ENCODE assay signal across 17 mouse cellular contexts in the genomic region with DNA sequence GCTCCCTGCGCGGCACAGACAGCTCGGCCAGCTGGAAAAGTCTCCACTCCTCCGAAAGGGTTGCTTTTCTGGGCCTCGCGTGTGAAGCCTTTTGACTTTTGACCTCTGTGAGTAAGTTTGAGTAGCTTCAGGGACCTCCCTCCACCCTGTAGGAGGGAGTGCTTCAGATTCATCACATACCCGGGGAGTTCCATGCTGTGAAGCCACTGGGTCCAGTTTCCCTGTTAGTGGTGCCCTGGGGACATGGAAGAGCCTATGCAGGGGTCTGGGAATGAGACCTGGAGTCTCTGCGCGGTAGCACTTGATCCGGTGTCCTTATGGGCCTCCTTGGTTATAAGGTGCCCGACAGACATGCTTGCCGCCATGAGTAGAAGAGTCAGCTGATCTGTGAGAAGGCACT. TPM values are rescaled to one million over a fixed set of nuclear protein-coding genes. Genes with fewer than 3 reads are reported as not detected.
A peak's percentile ranks its signal among the peaks of the same experiment; 100 is the strongest.
DNase-seq lines count a peak whose midpoint lies in the region; ATAC-seq lines count a peak whose summit lies in the region.
"Had no signal": no experiment of that assay in that cellular context is flagged by ENCODE, and none has a peak within 500 bp of the region (broad histone marks: within the 10 kb centered on the region; RNA-seq: fewer than 3 reads in every experiment).

No protein-coding gene starts in this region.

- peak overlapping the region; percentile 82 for H3K27ac ChIP-seq in heart, embryonic 10.5 days
- H3K27ac ChIP-seq in heart, embryonic 11.5 days (ENCODE audit: low read depth, low read length): no peak overlapping the region
- H3K27ac ChIP-seq in kidney, embryonic 14.5 days (ENCODE audit: low read depth, low read length): no peak overlapping the region; the same call in 1 of the 2 replicates
- H3K27ac ChIP-seq: embryonic facial prominence, embryonic 13.5 days; liver, embryonic 13.5 days; lung, embryonic 15.5 days; macrophage; midbrain, embryonic 13.5 days had no signal

- WGBS in heart, embryonic 10.5 days: 61% methylated on average over 12 of the region's 12 CpGs
- WGBS in heart, embryonic 11.5 days (ENCODE audit: insufficient replicate concordance): 61% methylated on average over 12 of the region's 12 CpGs
- 45% methylated on average over 12 of the region's 12 CpGs for WGBS in kidney, embryonic 14.5 days

- peaks cover 89% of the 10 kb centered on the region for H3K4me1 ChIP-seq in heart, embryonic 10.5 days
- peaks cover 83% of the 10 kb centered on the region for H3K4me1 ChIP-seq in heart, embryonic 11.5 days (ENCODE audit: control insufficient read depth, insufficient read depth, low read length)
- H3K4me1 ChIP-seq in kidney, embryonic 14.5 days (ENCODE audit: control insufficient read depth, insufficient read depth, low read length): peaks cover 72% of the 10 kb centered on the region

- no peak overlapping the region for H3K4me3 ChIP-seq in heart, embryonic 10.5 days
- no peak overlapping the region for H3K4me3 ChIP-seq in heart, embryonic 11.5 days (ENCODE audit: low read depth, low read length)
- no peak overlapping the region for H3K4me3 ChIP-seq in kidney, embryonic 14.5 days (ENCODE audit: low read length)
- H3K4me3 ChIP-seq: embryonic facial prominence, embryonic 13.5 days; hindbrain, embryonic 15.5 days; liver, embryonic 13.5 days; lung, embryonic 15.5 days; midbrain, embryonic 13.5 days had no signal

- no peak overlapping the region for H3K4me2 ChIP-seq in heart, embryonic 11.5 days
- H3K4me2 ChIP-seq in kidney, embryonic 14.5 days (replicated peaks; ENCODE audit: low read depth, low read length): no peak overlapping the region
- H3K4me2 ChIP-seq: embryonic facial prominence, embryonic 13.5 days; hindbrain, embryonic 15.5 days; liver, embryonic 13.5 days; lung, embryonic 15.5 days; midbrain, embryonic 13.5 days had no signal

- no peak for DNase-seq in heart, embryonic 10.5 days (ENCODE audit: low spot score)
- DNase-seq in kidney, adult 11 months: no peak
- DNase-seq in R1 (ENCODE audit: low read depth, low spot score) (peak; percentile 35), ZHBTc4 (ENCODE audit: low read depth, low spot score) (peak; percentile 82)
- DNase-seq in spleen, postnatal 4 days (ENCODE audit: low spot score in 2 of 2): no peak
- DNase-seq: gastrocnemius, postnatal 36 days; layer of hippocampus, postnatal 36 days; left cerebral cortex, postnatal 4 days; liver, embryonic 13.5 days; thymus, postnatal 36 days had no signal

- ATAC-seq in heart, embryonic 11.5 days (replicated peaks; ENCODE audit: insufficient number of reproducible peaks, low FRiP score, low TSS enrichment): no peak
- ATAC-seq in kidney, embryonic 14.5 days (ENCODE audit: low FRiP score, low TSS enrichment): no peak
- ATAC-seq: midbrain, embryonic 13.5 days had no signal

- H3K9me3 ChIP-seq in heart, embryonic 10.5 days: no peaks in the 10 kb centered on the region
- H3K9me3 ChIP-seq in heart, embryonic 11.5 days (replicated peaks; ENCODE audit: control insufficient read depth, low read length): no peaks in the 10 kb centered on the region
- no peaks in the 10 kb centered on the region for H3K9me3 ChIP-seq in kidney, embryonic 14.5 days (ENCODE audit: control insufficient read depth, low read length)
- H3K9me3 ChIP-seq: embryonic facial prominence, embryonic 13.5 days; hindbrain, embryonic 15.5 days; liver, embryonic 13.5 days; lung, embryonic 15.5 days; midbrain, embryonic 13.5 days had no signal

- H3K36me3 ChIP-seq in heart, embryonic 10.5 days: no peaks in the 10 kb centered on the region
- no peaks in the 10 kb centered on the region for H3K36me3 ChIP-seq in heart, embryonic 11.5 days (ENCODE audit: control insufficient read depth, insufficient read depth, low read length)
- H3K36me3 ChIP-seq in kidney, embryonic 14.5 days (ENCODE audit: control insufficient read depth, insufficient read depth, low read length): no peaks in the 10 kb centered on the region
- H3K36me3 ChIP-seq: embryonic facial prominence, embryonic 13.5 days; hindbrain, embryonic 15.5 days; liver, embryonic 13.5 days; lung, embryonic 15.5 days; midbrain, embryonic 13.5 days had no signal

- no peak overlapping the region for H3K9ac ChIP-seq in heart, embryonic 11.5 days (ENCODE audit: low read depth, low read length)
- 0 out of 2 replicates have a peak overlapping the region, but pooled peaks have one; percentile 12 for H3K9ac ChIP-seq in kidney, embryonic 14.5 days (ENCODE audit: low read depth, low read length)
- H3K9ac ChIP-seq: embryonic facial prominence, embryonic 13.5 days; hindbrain, embryonic 15.5 days; liver, embryonic 13.5 days; lung, embryonic 15.5 days had no signal

- H3K27me3 ChIP-seq in heart, embryonic 10.5 days (ENCODE audit: insufficient read depth, poor library complexity, severe bottlenecking): no peaks in the 10 kb centered on the region
- H3K27me3 ChIP-seq in heart, embryonic 11.5 days (ENCODE audit: control insufficient read depth, insufficient read depth, low read length): no peaks in the 10 kb centered on the region
- H3K27me3 ChIP-seq in kidney, embryonic 14.5 days (ENCODE audit: control insufficient read depth, insufficient read depth, low read length): no peaks in the 10 kb centered on the region
- H3K27me3 ChIP-seq: embryonic facial prominence, embryonic 13.5 days; hindbrain, embryonic 15.5 days; liver, embryonic 13.5 days; lung, embryonic 15.5 days; midbrain, embryonic 13.5 days had no signal

RNA-seq across cellular contexts. Expression of a gene that starts 24.2 kb away (rescaled TPM):
- polyA plus RNA-seq in heart, embryonic 10.5 days (2016; fragmentation: Nextera tagmentation; extraction: Ambion mirVana): 9.6 and 11.6 TPM in 2 replicates
- 4.9 and 6.5 TPM in 2 replicates for polyA plus RNA-seq in heart, embryonic 11.5 days (2014; fragmentation: Nextera tagmentation; extraction: Ambion mirVana)
- polyA plus RNA-seq in kidney, embryonic 14.5 days (2014; fragmentation: Nextera tagmentation; extraction: Ambion mirVana): 6.5 and 9.7 TPM in 2 replicates

RNA-seq across cellular contexts. Expression of a gene that starts 48.1 kb away (rescaled TPM):
- 1.3 and 2.3 TPM in 2 replicates for polyA plus RNA-seq in heart, embryonic 10.5 days (2016; fragmentation: Nextera tagmentation; extraction: Ambion mirVana)
- 2.1 and 2.2 TPM in 2 replicates for polyA plus RNA-seq in heart, embryonic 11.5 days (2014; fragmentation: Nextera tagmentation; extraction: Ambion mirVana)
- 6.8 and 8.8 TPM in 2 replicates for polyA plus RNA-seq in kidney, embryonic 14.5 days (2014; fragmentation: Nextera tagmentation; extraction: Ambion mirVana)
- polyA plus RNA-seq: macrophage had no signal

Comparison
In these comparisons a context has a peak if more than half of its experiments do, and no peak if none do; other contexts are left out.
1. DNase-seq: peak in R1 (single experiment) and ZHBTc4 (single experiment); none in heart, embryonic 10.5 days (single experiment), kidney, adult 11 months (single experiment) and spleen, postnatal 4 days (0 of 2).